Mouse (Mus musculus): ENCODE data around the gene Prrx2.
A peak's percentile ranks its signal among the peaks of the same experiment; 100 is the strongest.

Prrx2 gene

GRCm38 (mm10) chr2:30823385-30824153 is 11.2 kb upstream of the Prrx2 start:
- DNase-seq (ENCODE audit: low spot score in 2 of 2) = peak in 1 of 2 experiments; percentile 40

GRCm38 (mm10) chr2:30826825-30827748 is 7.7 kb upstream of the Prrx2 start:
- DNase-seq (ENCODE audit: low spot score in 2 of 2) = peak; percentile 71 to 90

GRCm38 (mm10) chr2:30827749-30828475 is 6.9 kb upstream of the Prrx2 start:
- DNase-seq (ENCODE audit: low spot score in 2 of 2) = peak; percentile 98 to 99

- DNase-seq (ENCODE audit: low spot score in 2 of 2) = peak; percentile 53 to 74
These were observed 5.5 kb upstream of the Prrx2 start for GRCm38 (mm10) chr2:30829315-30829714.

GRCm38 (mm10) chr2:30830283-30830795 is 4.4 kb upstream of the Prrx2 start, which contains the start of gene Asb6:
Gene Asb6, minus strand, starts transcription at chr2:30830333.
- no peak for DNase-seq (ENCODE audit: low spot score in 2 of 2)

GRCm38 (mm10) chr2:30833644-30834043 is 1.1 kb upstream of the Prrx2 start:
- DNase-seq (ENCODE audit: low spot score in 2 of 2) = no peak

- DNase-seq (ENCODE audit: low spot score in 2 of 2) = no peak
These were observed 1.6 kb downstream of the Prrx2 start for GRCm38 (mm10) chr2:30836238-30836990.

GRCm38 (mm10) chr2:30842615-30843014 is 7.8 kb downstream of the Prrx2 start:
- no peak for DNase-seq (ENCODE audit: low spot score in 2 of 2)

- no peak for DNase-seq (ENCODE audit: low spot score in 2 of 2)
These were observed 10.6 kb downstream of the Prrx2 start for GRCm38 (mm10) chr2:30845152-30846070.

- DNase-seq (ENCODE audit: low spot score in 2 of 2) = no peak
These were observed 11.5 kb downstream of the Prrx2 start for GRCm38 (mm10) chr2:30846236-30846635.

- no peak for DNase-seq (ENCODE audit: low spot score in 2 of 2)
These were observed 12.0 kb downstream of the Prrx2 start for GRCm38 (mm10) chr2:30846723-30847122.

- DNase-seq (ENCODE audit: low spot score in 2 of 2) = no peak
These were observed 13.4 kb downstream of the Prrx2 start for GRCm38 (mm10) chr2:30848184-30848583.

GRCm38 (mm10) chr2:30850581-30850980 is 15.8 kb downstream of the Prrx2 start:
- DNase-seq (ENCODE audit: low spot score in 2 of 2) = no peak

- DNase-seq (ENCODE audit: low spot score in 2 of 2) = no peak
These were observed 18.1 kb downstream of the Prrx2 start for GRCm38 (mm10) chr2:30852771-30853313.

GRCm38 (mm10) chr2:30857076-30857475 is 22.3 kb downstream of the Prrx2 start:
- DNase-seq (ENCODE audit: low spot score in 2 of 2) = no peak

GRCm38 (mm10) chr2:30859782-30860181 is 25.0 kb downstream of the Prrx2 start:
- no peak for DNase-seq (ENCODE audit: low spot score in 2 of 2)

- DNase-seq (ENCODE audit: low spot score in 2 of 2) = no peak
These were observed 27.3 kb downstream of the Prrx2 start for GRCm38 (mm10) chr2:30862081-30862480.

GRCm38 (mm10) chr2:30863574-30863973 is 28.8 kb downstream of the Prrx2 start:
- DNase-seq (ENCODE audit: low spot score in 2 of 2) = no peak

GRCm38 (mm10) chr2:30864968-30865381 is 30.2 kb downstream of the Prrx2 start:
- no peak for DNase-seq (ENCODE audit: low spot score in 2 of 2)

GRCm38 (mm10) chr2:30865426-30865825 is 30.7 kb downstream of the Prrx2 start:
- DNase-seq (ENCODE audit: low spot score in 2 of 2) = no peak

All from spleen, postnatal 10 days (tissue).